Mouse (Mus musculus) layer of hippocampus, postnatal 25 days (tissue): ENCODE data around the gene Smo. TPM values are rescaled to one million over a fixed set of nuclear protein-coding genes. Genes with fewer than 3 reads are reported as not detected.
"Not testable (repeated sequence)": the region's sequence is repeated elsewhere in the genome, so short reads cannot be mapped to it uniquely, and the experiment has no call there.

Experiments used
- DNase-seq, 2 experiments: peaks; one replicate each; pipeline ENCODE4 v3.0.0; 2022; ENCODE audit warnings: mixed read lengths in 2 of 2, low spot score in 1 of 2; ENCODE audit errors: extremely low spot score in 1 of 2
- total RNA-seq, 2 experiments: library from RNA; stranded (reverse); gene quantifications; 2 replicates each; pipeline ENCODE4 v1.2.3; 2021

Smo gene
- total RNA-seq, 2 experiments from 2014 or later = 13.6 to 15.7 TPM

GRCm38 (mm10) chr6:29726576-29727200, 8.6 kb upstream of the Smo start:
- DNase-seq = no peak

GRCm38 (mm10) chr6:29728035-29728434, 7.3 kb upstream of the Smo start:
- no peak for DNase-seq

- no peak for DNase-seq
Observed at GRCm38 (mm10) chr6:29729491-29729890, 5.8 kb upstream of the Smo start.

GRCm38 (mm10) chr6:29735689-29736451, 567 bp downstream of the Smo start:
- no peak for DNase-seq

- no peak for DNase-seq
Observed at GRCm38 (mm10) chr6:29736610-29737458, 1.5 kb downstream of the Smo start.

- no peak for DNase-seq
Observed at GRCm38 (mm10) chr6:29751466-29752152, 16.3 kb downstream of the Smo start.

- no peak for DNase-seq
Observed at GRCm38 (mm10) chr6:29753336-29753735, 18.0 kb downstream of the Smo start.

- DNase-seq = no peak
Observed at GRCm38 (mm10) chr6:29756001-29756400, 20.7 kb downstream of the Smo start.

GRCm38 (mm10) chr6:29756476-29756875, 21.2 kb downstream of the Smo start:
- DNase-seq = no peak

GRCm38 (mm10) chr6:29758417-29758816, 23.1 kb downstream of the Smo start:
- peak; percentile 55 to 80 for DNase-seq

GRCm38 (mm10) chr6:29759012-29759679, 23.8 kb downstream of the Smo start:
- DNase-seq = no peak

- DNase-seq = not testable (repeated sequence)
Observed at GRCm38 (mm10) chr6:29760397-29760796, 25.1 kb downstream of the Smo start.

GRCm38 (mm10) chr6:29761282-29761681, 26.0 kb downstream of the Smo start:
- DNase-seq = no peak

- no peak for DNase-seq
Observed at GRCm38 (mm10) chr6:29762524-29762923, 27.2 kb downstream of the Smo start.

GRCm38 (mm10) chr6:29766874-29767273, 31.6 kb downstream of the Smo start:
- no peak for DNase-seq

- peak; percentile 74 to 84 for DNase-seq
Observed at GRCm38 (mm10) chr6:29767813-29768660, 32.7 kb downstream of the Smo start, which contains the start of gene Ahcyl2. Gene Ahcyl2 (plus strand): TSS chr6:29768011.

GRCm38 (mm10) chr6:29768791-29769441, 33.6 kb downstream of the Smo start:
- no peak for DNase-seq

- no peak for DNase-seq
Observed at GRCm38 (mm10) chr6:29770672-29771321, 35.5 kb downstream of the Smo start.
